Mouse (Mus musculus): ENCODE measurements at regions not wholly inside any gene's neighbourhood (a gene's known extent, or its start where the extent isn't known, plus 50 kb on each side); places are given as distances from the start of the nearest gene placed in this dataset.
A peak's percentile ranks its signal among the peaks of the same experiment; 100 is the strongest.
"Not testable (repeated sequence)": the region's sequence is repeated elsewhere in the genome, so short reads cannot be mapped to it uniquely, and the experiment has no call there.

- no peak for DNase-seq
Measured at GRCm38 (mm10) chr1:7388627-7389026, 2580.9 kb downstream of the Gm37988 start.

DNA sequence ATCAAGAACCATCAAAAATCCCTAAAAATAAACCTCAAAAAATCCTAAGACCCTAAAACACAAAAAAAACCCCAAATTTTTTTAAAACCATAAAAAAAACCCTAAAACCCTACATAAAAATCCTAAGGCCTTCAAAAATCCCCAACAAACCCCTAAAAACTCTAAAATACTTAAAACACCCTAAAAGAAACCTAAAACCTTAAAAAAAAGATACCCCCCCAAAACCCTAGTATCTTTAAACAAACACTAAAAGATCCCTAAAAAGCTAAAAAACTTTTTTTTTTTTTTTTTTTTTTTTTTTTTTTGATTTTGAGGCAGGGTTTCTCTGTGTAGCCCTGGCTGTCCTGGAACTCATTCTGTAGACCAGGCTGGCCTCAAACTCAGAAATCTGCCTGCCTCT lies 2585.8 kb downstream of the Gm37988 start:
- no peak for DNase-seq

GRCm38 (mm10) chr1:7394161-7394560 lies 2586.5 kb downstream of the Gm37988 start:
- DNase-seq: no peak

GRCm38 (mm10) chr1:7395527-7395926 lies 2587.8 kb downstream of the Gm37988 start:
- no peak for DNase-seq

GRCm38 (mm10) chr1:7396867-7397806 lies 2589.4 kb downstream of the Gm37988 start:
- peak; percentile 33 for DNase-seq

GRCm38 (mm10) chr1:7397807-7398446 lies 2590.2 kb downstream of the Gm37988 start:
- DNase-seq: peak; percentile 96 to 97

DNA sequence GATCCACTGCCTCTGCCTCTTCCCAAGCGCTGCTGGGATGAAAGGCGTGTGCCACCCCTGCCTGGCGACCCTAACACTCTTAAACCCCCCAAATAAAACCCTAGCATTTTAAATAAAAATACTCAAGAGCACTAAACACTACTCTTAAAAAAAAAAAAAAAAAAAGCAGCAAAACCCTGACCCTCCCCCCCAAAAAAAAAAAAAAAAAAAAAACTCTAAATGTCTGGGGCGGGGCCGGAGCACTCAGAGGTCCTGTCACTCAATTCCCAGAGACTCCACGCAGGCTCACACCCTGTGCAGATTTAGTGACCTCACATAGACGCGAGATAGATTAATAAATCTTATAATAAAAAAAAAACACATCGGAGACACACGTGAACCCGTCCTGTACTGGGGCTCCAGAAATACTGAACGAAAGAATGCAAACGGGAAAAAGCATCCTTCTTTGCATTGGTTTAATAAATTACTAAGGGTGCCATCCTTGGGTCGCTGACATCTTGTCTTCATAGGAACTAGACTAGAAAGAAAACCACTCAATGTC lies 2591.1 kb downstream of the Gm37988 start:
- DNase-seq: no peak

DNA sequence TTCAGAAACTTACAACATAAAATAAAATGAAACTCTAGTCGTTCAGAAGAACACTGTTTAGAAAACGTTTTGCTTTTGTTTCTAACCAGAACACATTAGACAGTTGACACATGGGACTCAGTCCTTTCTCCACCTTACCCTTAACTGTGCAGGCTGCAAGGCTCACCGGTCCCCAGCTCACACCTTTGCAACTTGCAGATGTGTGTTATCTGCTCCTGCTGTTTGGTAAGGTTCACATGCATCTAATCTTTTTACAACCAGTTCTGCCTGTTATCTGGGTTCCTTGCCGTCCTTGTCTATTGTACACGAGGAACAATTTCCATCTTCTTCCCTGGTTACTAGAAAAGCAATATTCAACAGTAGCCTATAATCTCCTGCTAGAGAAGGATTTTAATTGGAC lies 2598.0 kb downstream of the Gm37988 start:
- DNase-seq: not testable (repeated sequence)

GRCm38 (mm10) chr1:7414444-7414843 lies 2606.8 kb downstream of the Gm37988 start:
- no peak for DNase-seq

DNA sequence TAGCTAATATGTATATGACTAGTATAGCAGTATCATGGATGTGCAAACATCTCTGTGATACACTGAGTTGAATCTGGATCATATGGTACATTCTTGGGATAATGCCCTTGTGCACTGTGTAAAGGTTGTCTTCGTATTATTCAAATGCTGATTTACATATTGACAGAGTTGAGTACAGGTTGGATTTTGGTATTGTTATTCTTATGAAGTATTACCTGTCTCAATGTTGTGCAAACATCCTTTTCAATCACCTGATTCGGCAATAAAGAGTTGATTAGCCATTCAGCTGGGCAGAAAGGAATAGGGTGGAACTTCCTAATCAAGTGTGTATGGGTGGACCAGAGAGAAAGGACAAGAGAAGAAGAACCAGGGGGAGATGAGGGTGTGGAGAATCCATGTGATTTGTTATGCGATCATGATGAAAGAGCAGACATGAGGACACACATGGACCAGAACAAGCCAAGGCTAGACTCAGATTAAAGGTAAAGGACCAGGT lies 2644.0 kb downstream of the Gm37988 start:
- DNase-seq: no peak

GRCm38 (mm10) chr1:7454931-7455330 lies 2647.2 kb downstream of the Gm37988 start:
- no peak for DNase-seq

- no peak for DNase-seq
Measured at GRCm38 (mm10) chr1:7457895-7458294, 2650.2 kb downstream of the Gm37988 start.

DNA sequence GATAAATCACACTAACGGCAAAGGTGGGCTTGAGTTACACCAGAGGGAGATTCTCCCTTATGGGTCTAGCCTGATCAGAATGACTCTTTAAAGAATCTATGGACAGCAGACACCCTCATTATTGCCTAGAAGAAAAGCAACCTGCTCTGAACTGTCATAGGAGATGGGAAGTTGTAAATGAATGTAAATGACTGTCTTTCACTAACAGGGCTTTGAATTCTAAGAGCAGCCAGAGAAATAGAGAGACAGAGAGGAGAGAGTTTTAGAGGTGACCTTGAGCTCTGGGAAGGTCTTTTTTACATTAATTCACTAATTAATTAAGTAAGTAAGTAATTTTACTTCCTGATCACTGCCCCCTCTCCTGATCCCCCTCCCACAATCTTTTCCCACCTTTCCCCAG lies 2686.4 kb downstream of the Gm37988 start:
- no peak for DNase-seq

DNA sequence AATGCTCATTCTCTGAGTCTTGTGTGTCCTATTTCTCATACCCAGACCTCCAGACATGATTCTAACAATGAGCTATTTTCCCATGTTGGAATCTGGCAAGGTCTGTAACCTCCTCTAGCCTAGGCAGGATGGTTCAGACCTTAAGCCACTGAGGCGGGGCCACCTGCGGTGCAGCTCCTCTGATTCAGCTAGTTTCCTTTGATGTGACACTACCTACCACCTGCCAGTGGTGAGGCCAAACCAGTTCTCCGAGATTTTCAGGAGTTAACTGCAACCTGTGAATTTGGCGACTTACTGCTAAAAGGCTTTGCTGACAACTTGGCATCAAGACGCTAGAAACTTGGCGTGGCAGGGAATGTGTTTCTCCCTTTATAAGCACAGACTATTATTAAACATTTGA lies 2691.3 kb downstream of the Gm37988 start:
- no peak for DNase-seq

DNA sequence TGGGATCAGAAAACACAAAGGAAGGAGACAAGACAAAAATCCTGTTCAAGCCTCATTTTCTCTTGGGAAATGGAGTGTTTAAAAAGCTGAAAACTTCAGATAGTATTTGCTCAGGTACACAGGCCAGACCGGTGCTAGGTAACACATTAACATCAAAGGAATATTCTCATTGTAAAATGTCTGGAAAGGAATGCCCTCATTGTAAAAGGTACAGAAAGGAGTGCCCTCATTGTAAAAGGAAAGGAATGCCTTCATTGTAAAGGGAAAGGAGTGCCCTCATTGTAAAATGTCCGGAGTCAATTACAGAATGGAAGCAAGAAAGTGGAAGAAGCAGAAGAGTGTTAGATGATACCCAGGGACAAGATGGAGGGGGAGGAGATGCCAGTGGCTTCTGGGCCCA lies 2694.7 kb downstream of the Gm37988 start:
- DNase-seq: no peak

GRCm38 (mm10) chr1:7518791-7519190 lies 2711.1 kb downstream of the Gm37988 start:
- DNase-seq: no peak

DNA sequence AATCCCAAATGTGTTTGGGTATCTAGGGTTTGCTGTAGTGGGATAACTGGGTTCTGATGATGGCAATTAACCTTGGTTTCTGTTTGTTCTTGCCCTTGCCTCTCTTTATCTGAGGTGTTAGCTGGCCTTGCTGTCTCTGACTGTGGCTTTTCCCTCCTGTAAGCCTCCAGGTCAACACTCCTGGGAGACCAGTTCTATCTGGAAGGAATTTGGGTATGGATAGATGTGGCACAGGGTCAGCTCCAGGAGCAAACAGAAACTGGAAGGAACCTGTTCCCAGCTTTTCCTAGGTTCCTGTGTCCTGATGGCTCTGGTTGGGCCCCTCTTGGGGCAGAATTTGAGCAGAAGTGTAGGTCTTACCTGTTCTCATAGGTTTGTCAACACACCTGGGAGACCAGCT lies 2725.8 kb downstream of the Gm37988 start:
- no peak for DNase-seq

- DNase-seq: no peak
Measured at GRCm38 (mm10) chr1:7535191-7535590, 2727.5 kb downstream of the Gm37988 start.

- no peak for DNase-seq
Measured at GRCm38 (mm10) chr1:7543492-7543891, 2735.8 kb downstream of the Gm37988 start.

- DNase-seq: no peak
Measured at GRCm38 (mm10) chr1:7548261-7548660, 2740.6 kb downstream of the Gm37988 start.

DNA sequence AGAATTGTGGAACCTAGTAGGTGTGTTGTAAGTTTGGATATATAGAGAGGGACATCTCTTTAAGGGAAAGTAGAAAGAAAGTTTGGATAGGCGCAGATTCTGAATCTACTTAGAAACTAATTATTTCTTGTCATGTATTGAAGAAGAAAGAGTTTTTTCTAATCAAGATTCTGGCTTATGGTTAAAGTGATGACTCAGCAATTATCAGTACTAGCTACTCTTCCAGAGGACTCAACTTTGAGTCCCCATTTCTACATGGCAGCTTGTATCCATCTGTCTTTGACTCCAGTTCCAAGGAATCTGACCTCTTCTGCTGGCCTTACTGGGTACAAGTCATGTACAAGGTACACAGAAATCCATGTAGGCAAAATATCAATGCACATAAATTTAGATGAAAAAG lies 2767.1 kb downstream of the Gm37988 start:
- no peak for DNase-seq

GRCm38 (mm10) chr1:7586409-7586808 lies 2778.7 kb downstream of the Gm37988 start:
- no peak for DNase-seq

DNA sequence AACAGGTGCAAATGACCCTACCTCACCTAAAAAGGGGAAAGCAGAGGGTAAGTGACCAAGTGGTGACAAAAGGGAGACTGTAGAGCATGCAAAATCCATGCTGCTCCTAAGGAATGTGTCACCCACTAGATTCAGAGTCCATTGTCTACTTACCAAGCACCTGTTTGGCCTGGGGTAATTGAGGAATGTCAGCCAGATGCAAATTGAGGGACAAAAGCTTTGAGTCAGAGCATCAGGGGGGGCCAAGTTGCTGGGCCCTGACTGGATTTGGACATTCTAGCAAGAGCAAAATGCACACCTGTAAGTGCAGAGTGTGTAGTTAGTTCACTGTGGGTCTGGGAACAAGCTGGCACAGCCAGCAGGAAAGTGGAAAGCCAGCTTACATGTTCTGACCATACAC lies 2783.6 kb downstream of the Gm37988 start:
- no peak for DNase-seq

All from thymus, postnatal 36 days (tissue).